Mouse (Mus musculus) embryo, embryonic 11 days (tissue): ENCODE results near the gene Kmt2c.
A peak's percentile ranks its signal among the peaks of the same experiment; 100 is the strongest.

ENCODE experiments used
- DNase-seq: peaks from one replicate; pipeline ENCODE4 v3.0.0-alpha.2; 2015

Kmt2c gene

GRCm38 (mm10) chr5:25498346-25498820, at the start of gene Kmt2c:
Gene Kmt2c (minus strand): TSS chr5:25498783.
- DNase-seq = no peak

DNA sequence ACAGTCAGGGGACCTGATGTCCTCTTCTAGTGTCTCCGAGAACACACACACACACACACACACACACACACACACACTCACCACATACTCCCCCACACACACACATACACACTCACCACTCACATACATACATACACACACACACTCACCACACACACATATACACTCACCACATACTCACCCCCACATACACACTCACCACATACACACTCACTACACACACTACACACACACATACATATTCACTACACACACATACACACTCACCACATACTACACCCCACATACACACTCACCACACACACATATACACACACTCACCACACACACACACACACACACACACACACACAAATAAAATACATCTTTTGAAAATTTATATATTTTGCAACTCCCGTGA, 48.3 kb upstream of the Kmt2c start:
- DNase-seq = no peak

DNA sequence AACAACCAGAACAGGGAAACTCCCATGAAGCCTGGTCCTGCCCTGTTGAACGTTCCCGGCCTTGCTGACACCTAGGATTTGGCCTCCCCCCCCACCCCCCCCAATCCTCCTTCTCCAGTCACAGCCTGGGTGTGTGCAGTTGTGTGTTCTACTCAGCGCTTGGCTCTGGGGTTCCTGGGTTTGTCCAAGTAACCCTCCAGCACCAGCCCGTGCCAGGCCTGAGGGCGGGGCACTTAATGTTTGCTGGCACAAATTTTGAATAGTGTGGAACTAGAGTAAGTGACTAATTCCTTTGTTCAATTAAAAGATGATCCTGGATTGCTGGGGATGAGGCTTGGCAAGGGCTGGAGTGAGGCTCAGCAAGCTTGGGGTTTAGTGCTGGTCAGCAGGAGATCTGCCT, 46.0 kb upstream of the Kmt2c start:
- no peak for DNase-seq

DNA sequence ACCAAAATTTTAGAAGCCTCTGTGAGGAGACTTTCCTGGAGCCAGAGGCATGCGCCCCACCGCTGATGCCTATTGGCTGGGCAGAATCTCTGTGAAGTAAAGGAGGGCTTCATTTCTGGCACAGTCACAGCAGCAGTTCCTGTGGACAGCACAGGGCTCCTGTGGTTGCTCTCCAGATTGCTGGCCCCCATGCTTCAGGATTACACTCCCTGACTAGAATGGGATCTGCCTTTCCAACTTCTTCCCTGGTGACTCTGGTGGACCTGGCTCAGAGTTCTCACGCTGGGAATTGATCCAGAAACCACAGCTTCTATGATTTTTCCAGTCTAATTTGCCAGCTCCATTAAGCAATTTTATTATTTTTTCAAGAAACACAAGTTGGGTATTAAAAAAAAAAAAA, 45.5 kb upstream of the Kmt2c start:
- no peak for DNase-seq

GRCm38 (mm10) chr5:25541661-25542060, 43.1 kb upstream of the Kmt2c start:
- DNase-seq = peak; percentile 10

GRCm38 (mm10) chr5:25540921-25541320, 42.3 kb upstream of the Kmt2c start:
- DNase-seq = no peak

DNA sequence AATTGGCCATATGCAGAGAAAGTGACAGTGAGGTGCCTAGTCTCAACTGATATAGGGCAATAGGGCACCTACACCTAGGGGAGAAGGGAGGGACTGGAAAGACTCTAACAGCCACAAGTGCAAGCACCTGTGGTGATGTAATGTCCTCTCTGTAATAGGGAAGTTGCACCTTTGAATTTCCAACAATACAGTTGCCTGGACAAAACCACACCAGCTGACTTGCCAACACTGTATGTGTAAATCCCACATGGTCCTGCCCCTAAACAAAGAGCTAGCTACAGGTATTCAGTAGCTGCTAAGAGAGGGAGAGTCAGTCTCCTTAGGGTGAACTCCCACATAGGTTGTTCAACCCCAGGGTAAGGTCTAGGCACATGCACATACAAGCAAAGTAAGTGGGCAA, 41.8 kb upstream of the Kmt2c start:
- no peak for DNase-seq

- no peak for DNase-seq
Measured at GRCm38 (mm10) chr5:25536921-25537409, 38.4 kb upstream of the Kmt2c start.

- no peak for DNase-seq
Measured at GRCm38 (mm10) chr5:25536451-25536850, 37.9 kb upstream of the Kmt2c start.

- no peak for DNase-seq
Measured at GRCm38 (mm10) chr5:25535566-25535965, 37.0 kb upstream of the Kmt2c start.

DNA sequence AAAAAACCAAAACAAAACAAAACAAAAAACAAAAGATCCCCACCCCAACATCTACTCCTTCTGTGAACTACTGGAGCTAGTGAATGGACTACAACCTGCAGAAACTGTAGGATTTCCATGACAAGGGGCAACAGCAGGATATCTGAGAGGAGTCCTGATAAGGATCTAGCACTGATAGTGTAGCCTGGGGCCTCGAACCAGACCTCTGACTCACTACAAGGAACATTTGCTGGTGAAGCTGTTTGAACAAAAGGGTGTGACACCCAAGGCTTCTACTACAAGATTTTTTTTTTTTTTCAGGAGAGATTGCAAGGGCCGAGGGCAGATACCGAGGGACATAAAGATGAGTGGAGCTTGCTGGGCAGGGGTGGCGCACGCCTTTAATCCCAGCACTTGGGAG, 34.7 kb upstream of the Kmt2c start:
- no peak for DNase-seq

- DNase-seq = no peak
Measured at GRCm38 (mm10) chr5:25532256-25533147, 33.9 kb upstream of the Kmt2c start.

- DNase-seq = peak; percentile 5
Measured at GRCm38 (mm10) chr5:25530629-25531028, 32.0 kb upstream of the Kmt2c start.

DNA sequence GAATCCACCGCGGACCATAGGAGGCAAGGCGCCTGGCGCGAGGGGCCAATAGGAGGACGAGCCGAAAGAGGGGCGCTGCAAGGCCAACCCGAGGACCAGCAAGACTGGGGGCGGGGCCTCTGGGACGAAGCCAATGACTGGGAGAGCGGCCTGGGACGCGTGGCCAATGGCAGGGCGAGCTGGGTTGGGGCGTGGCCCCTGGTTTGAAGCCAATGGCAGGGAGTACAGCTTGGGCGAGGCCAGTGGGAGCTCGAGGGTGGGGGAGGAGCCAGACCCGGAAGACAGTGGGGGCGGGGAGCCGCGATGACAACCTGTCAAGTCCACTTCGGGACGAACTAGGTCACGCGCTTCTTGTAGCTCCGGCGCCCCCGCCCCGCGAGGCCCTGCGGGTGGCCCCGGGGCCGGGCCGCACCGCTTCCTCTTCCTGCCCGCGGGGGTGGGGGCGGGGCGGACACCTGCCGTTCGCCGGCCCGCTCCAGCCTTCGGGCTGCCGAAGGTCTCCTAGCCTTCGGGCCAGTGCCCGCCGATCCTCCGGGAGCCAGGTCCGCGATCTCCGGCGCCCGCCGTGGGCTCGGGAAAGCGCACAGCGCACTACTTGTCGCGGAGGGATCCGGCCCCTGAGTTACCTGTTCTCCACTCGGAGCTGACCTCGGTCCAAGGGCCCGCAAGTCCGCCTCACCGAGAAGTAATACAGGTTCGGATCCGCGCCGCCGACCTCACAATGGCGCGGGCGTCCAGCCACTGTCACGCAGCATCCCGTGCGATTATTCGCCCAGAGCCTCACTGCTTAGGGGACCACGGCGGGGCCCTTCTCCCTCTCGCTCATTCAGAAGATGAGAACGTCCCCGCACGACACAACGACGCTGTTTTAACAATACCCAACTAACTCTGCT, 31.2 kb upstream of the Kmt2c start:
- peak; percentile 100 for DNase-seq

DNA sequence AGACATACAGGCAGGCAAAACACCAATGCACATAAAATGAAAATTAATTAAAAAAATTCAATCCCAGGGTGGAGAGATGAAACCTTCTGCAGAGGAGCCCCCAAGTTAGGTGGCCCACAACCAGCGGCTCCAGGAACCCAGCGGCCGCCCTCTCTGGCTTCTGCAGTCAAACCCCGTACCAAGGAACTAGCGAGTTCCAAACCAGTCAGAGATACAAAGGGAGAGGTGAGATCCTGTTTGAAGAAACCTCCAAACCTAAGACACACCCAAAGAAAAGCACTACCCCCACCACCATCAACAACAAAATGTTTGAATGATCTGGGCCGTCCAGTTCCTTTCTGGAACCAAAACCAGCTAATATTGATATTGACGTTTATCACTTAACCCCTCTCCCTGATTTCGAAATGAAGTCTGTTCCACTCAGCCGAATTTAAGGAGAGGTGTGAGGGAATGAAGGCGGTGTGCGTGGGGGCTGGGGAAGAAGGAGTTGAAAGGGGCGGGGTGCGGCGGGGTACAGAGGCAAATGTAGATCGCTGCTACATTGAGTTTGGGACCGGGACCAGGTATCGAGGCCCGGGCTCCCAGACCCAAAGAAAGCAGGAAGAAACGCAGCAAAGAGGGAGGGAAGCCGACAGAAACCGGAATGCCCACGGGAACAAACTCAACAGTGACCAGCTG, 30.4 kb upstream of the Kmt2c start:
- DNase-seq = peak; percentile 7

GRCm38 (mm10) chr5:25527971-25528370, 29.4 kb upstream of the Kmt2c start:
- DNase-seq = peak; percentile 6

GRCm38 (mm10) chr5:25526926-25527325, 28.3 kb upstream of the Kmt2c start:
- no peak for DNase-seq

DNA sequence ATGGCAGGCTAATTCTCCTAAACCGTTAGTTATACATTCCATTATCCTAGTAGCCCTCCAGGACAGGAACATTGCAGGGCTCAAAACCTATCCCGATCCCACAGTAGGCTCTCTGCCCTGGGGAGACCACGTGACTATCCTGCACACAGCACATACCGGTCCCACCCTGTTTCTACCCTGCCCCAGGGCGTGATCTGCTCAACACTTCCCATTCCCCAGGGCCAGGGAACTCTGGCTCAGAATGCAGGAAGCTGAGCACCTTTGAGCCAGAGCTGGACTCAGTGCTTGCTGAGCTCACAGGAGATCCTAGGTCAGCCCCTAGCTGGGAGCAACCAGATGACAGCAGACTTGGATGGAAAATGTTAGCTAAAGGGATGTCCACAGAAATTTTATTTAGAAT, 27.5 kb upstream of the Kmt2c start:
- DNase-seq = no peak

DNA sequence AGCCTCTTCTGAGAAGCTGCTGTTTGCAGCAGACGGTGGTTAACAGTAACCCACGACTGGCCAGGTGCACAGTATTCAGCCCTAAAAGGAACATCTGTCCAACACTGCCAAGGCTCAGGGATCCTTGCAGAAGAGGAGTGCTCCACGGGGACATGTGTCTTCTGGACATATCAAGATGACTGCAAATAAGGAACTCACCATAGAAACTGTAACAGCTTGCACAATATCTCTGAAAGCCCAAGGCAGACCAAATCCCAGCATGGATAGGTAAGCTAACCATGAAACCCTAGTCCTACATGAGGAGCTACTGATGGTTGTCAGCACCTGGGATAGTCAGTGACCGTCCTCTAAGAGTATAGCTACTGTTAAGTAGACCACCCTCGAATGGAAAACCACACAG, 22.9 kb upstream of the Kmt2c start:
- no peak for DNase-seq

DNA sequence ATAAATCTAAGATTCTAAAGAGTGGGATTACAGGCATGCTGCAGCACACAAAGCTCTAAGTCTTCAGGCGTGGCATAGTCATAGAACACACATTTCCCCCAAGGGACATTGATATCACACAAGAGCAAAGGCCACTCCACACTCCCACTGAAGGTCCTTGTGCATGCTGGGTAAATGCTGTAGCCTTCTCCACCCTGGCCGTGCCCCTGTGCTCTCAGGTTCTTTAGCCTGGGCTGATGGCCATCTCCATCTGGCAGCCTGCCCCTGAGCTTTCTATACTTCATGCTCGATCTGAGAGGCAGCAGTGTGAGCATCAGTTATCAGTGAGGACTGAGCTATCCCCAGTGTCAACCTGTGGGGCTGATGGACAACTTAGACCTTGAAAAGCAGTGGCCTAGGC, 21.2 kb upstream of the Kmt2c start:
- no peak for DNase-seq

- DNase-seq = no peak
Measured at GRCm38 (mm10) chr5:25517550-25517949, 19.0 kb upstream of the Kmt2c start.

DNA sequence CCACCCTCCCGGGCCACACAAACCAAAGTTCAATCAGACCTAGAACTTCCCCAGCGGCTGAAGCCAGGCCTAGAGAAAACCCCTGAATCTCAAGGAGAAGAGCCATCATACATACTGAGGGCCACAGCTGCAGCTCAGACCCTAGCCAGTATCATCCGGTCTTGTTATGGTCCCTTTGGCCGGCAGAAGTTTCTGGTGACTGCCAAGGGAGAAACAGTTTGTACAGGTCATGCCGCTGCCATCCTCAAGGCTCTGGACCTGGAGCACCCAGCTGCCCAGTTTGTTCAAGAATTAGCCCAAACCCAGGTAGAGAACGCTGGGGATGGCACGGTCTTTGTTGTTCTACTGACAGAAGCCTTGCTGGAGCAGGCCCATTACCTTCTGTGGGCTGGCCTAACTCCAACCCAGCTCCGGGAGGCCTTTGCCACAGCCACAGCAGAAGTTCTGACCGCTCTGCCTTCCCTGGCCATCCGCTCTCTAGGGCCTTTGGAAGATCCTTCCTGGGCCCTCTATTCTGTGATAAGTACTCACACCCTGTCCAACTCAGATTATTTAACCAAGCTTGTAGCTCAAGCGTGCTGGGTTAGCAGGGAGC, 17.8 kb upstream of the Kmt2c start:
- no peak for DNase-seq

GRCm38 (mm10) chr5:25515767-25516166, 17.2 kb upstream of the Kmt2c start, which contains the start of gene Cct8l1:
Gene Cct8l1 (plus strand): TSS chr5:25516067.
- DNase-seq = no peak
